Mouse (Mus musculus) hindbrain, postnatal 0 days (tissue): ENCODE measurements around the gene Exoc4. TPM values are rescaled to one million over a fixed set of nuclear protein-coding genes. Genes with fewer than 3 reads are reported as not detected.

Source experiments
- ATAC-seq: fragments of 200-750 bp; cut with Nextera tagmentation; 2 replicates; pipeline ENCODE4 v1.8.0; 2017; ENCODE audit warnings: mild to moderate bottlenecking, moderate TSS enrichment, moderate library complexity
- DNase-seq: peaks from one replicate; pipeline ENCODE4 v3.0.0-alpha.2; 2015; ENCODE audit warnings: low spot score
- H3K27ac ChIP-seq: fragments of 300-500 bp; sonication (generic); 2 replicates; pipeline ENCODE4 v1.5.1; 2014; ENCODE audit warnings: mild to moderate bottlenecking
- H3K27me3 ChIP-seq: fragments of 300-500 bp; sonication (generic); 2 replicates; pipeline ENCODE4 v1.6.1; 2014; ENCODE audit warnings: low read length, mixed read lengths; ENCODE audit not compliant: insufficient read depth
- H3K36me3 ChIP-seq: fragments of 300-500 bp; sonication (generic); 2 replicates; pipeline ENCODE4 v1.6.1; 2014; ENCODE audit warnings: low read length, mixed read lengths; ENCODE audit not compliant: insufficient read depth
- H3K4me1 ChIP-seq: fragments of 300-500 bp; sonication (generic); 2 replicates; pipeline ENCODE4 v1.6.1; 2014; ENCODE audit warnings: antibody characterized with exemption, low read length, mixed read lengths; ENCODE audit not compliant: insufficient read depth
- H3K4me2 ChIP-seq: fragments of 300-500 bp; sonication (generic); 2 replicates; pipeline ENCODE4 v1.6.1; 2014; ENCODE audit warnings: low read depth, mild to moderate bottlenecking, low read length, moderate library complexity, mixed read lengths
- H3K4me3 ChIP-seq: fragments of 300-500 bp; sonication (generic); 2 replicates; pipeline ENCODE4 v1.5.1; 2014; ENCODE audit warnings: low read length
- H3K9ac ChIP-seq: fragments of 300-500 bp; sonication (generic); replicated peaks from 2 replicates; pipeline ENCODE4 v1.6.1; 2014; ENCODE audit warnings: mild to moderate bottlenecking, low read length, moderate library complexity, mixed read lengths
- H3K9me3 ChIP-seq: fragments of 300-500 bp; sonication (generic); 2 replicates; pipeline ENCODE4 v1.6.1; 2016; ENCODE audit warnings: low read length, mixed read lengths
- CTCF ChIP-seq: IDR thresholded peaks from 2 replicates; pipeline ENCODE4 v1.5.1; 2016; ENCODE audit warnings: antibody characterized with exemption, control low read depth, low read depth
- WGBS: fragments of 180-500 bp; shearing (Covaris S2); extraction: QIAGEN DNeasy Blood & Tissue Kit; methylation state at CpG from one replicate; pipeline ENCODE4 v1.1.7; 2014; 5-methylcytosine and 5-hydroxymethylcytosine counted together
- polyA plus RNA-seq: library from polyadenylated mRNA; unstranded; fragments of >200 nt; fragmentation: Nextera tagmentation; extraction: Ambion mirVana; gene quantifications from 2 replicates; pipeline ENCODE4 v1.2.1, GENCODE M21; 2015
- total RNA-seq: library from RNA; depleted of rRNA; stranded (reverse); fragments of >200 nt; gene quantifications from 2 replicates; pipeline ENCODE4 v1.2.3, GENCODE M21; 2014

Exoc4 gene
- total and polyA plus RNA-seq, 2 experiments from 2014 or later = 30.0 to 70.6 TPM

DNA sequence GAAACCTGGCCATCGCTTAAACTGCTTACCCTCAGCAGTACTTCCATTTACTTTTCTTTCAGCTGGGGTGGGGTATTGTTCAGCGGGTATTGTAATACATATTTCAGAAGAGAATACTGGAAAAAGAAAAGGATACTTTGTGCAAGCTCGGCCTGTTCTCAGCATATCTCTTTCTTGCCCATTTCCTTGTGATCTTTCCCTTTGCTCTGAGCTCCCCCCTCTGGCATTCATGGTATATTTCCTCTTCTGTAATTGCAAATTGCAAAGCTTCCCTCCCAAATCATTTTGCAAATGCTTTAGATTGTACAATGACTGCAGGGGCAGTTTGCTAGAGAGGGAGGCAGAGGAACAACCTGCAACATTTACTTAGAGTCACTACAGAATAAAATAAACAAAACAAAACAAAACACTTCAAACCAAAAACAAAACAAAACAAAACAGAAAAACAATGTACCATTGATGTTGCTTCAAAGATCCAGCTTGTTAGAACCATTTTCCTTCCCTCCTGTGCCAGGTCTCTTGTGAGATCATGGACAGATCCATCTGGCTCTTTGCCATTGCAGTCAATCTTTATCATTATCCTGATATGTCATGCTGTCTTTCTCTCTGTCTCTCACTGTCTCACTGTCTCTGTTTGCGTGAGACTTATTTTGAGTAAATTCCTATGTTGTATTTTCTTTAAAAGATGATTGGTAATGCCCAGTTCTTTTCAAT is 156.8 kb downstream of the Exoc4 start:
- peak; percentile 72 for DNase-seq
- no peak overlapping the region for H3K4me2 ChIP-seq
- H3K36me3 ChIP-seq = no peaks in the 10 kb centered on the region
- WGBS = 48% methylated on average over 4 of the region's 4 CpGs
- ATAC-seq = no peak
- no peaks in the 10 kb centered on the region for H3K9me3 ChIP-seq
- H3K4me1 ChIP-seq = no peaks in the 10 kb centered on the region
- H3K9ac ChIP-seq = no peak overlapping the region
- H3K4me3 ChIP-seq = no peak overlapping the region
- no peak overlapping the region for H3K27ac ChIP-seq
- no peaks in the 10 kb centered on the region for H3K27me3 ChIP-seq
- TF ChIP-seq CTCF = peak; percentile 71

DNA sequence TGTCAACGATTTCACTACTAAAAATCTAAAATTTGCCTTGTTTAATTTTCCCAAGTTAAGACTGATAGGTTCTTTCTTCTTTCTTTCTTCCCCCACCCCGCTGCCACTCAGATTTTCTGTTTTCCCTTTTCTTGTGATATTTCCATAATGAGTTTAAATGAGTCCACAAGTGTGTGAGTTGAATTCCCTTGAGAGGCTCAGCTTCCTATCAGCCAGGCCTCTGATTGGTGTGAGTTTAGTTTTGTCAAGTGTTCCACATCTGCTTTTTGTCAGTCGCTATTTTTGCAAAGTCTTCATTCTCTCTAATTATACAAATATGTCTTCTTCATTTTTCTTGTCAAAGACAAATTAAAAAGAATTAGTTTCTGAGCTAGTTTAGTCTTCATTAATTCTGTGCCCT is 160.7 kb downstream of the Exoc4 start:
- H3K4me3 ChIP-seq = no peak overlapping the region
- 86% methylated on average over 3 of the region's 3 CpGs for WGBS
- H3K9ac ChIP-seq = no peak overlapping the region
- no peaks in the 10 kb centered on the region for H3K4me1 ChIP-seq
- H3K27me3 ChIP-seq = no peaks in the 10 kb centered on the region
- TF ChIP-seq CTCF = no peak
- ATAC-seq (no peak), DNase-seq (no peak)
- no peak overlapping the region for H3K4me2 ChIP-seq
- no peaks in the 10 kb centered on the region for H3K9me3 ChIP-seq
- H3K27ac ChIP-seq = no peak overlapping the region
- no peaks in the 10 kb centered on the region for H3K36me3 ChIP-seq

DNA sequence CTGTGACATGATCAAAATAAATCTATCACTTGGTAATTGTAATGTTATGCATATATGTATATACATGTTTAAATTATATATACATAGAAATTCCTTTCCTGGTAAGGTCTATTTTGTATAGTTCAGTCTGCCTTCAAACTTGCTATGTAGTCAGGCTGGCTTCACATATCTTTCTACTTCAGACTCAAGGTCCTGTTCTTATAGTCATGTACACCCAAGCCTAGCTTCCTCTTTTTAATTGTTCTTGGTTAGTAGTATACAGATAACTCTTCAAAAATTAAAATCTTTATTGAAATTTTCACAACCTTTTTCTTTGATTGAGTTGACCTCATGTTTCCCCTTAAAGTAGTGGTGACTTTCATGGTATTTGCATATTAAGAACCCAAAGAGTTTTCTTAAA is 176.1 kb downstream of the Exoc4 start:
- ATAC-seq = no peak
- no peaks in the 10 kb centered on the region for H3K36me3 ChIP-seq
- H3K4me3 ChIP-seq = no peak overlapping the region
- no peak for TF ChIP-seq CTCF
- no peak overlapping the region for H3K9ac ChIP-seq
- H3K4me2 ChIP-seq = no peak overlapping the region
- no peaks in the 10 kb centered on the region for H3K27me3 ChIP-seq
- no peak for DNase-seq
- no peaks in the 10 kb centered on the region for H3K4me1 ChIP-seq
- H3K27ac ChIP-seq = no peak overlapping the region
- H3K9me3 ChIP-seq = no peaks in the 10 kb centered on the region

DNA sequence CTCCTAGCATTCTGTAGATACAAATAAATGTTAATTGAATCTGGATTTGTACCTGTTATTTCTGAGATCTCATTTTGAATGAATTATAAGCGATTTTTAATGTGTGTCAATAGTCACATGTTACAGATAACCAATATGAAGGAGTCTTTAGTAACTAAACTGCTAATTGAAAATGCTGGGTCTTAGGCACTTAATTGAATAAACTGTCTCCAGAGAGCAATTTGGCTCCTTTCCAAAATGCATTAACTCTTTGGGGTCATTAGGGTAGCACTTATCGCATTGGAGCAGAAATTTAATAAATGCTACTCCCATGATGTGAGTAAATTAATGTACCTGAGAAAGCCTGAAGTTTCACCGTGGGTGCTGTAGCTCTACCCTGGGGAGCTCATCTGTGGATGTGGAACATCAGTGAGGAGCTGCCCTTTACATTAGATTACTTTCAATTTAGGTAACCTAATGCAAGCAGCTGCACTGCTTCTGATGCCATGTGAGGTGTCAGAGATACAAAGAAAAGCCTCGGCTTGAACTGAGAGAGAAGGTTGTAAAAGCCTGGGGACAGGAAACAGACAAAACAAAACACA is 182.4 kb downstream of the Exoc4 start:
- Histone ChIP-seq H3K9me3 (no peaks in the 10 kb centered on the region), H3K27ac (no peak overlapping the region), H3K27me3 (no peaks in the 10 kb centered on the region), H3K4me1 (peaks cover 3% of the 10 kb centered on the region; the same call in 1 of the 2 replicates), H3K9ac (no peak overlapping the region), H3K36me3 (no peaks in the 10 kb centered on the region), H3K4me3 (no peak overlapping the region), H3K4me2 (no peak overlapping the region)
- no peak for TF ChIP-seq CTCF
- WGBS = 39% methylated on average over 4 of the region's 4 CpGs
- DNase-seq (peak; percentile 70), ATAC-seq (peak; percentile 38; the same call in 1 of the 2 replicates)

DNA sequence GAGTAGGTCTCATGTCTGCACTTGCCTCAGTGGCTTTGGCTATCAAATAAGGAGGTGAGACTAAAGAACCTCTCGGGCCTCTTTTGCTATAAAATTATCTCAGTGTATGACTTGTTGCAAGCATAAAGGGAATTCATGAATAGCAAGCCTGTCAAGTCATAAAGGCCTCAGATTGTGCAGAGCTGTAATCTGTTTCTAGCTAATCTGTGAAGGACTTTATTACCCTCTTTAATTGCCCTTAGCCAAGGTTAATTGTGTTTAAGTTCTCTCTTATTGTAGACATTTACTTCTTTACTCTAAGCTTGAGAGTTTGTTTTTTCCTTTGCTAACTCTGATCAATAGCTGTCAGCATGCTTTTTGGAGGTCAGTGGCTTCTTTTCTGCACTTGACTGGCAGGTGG is 191.6 kb downstream of the Exoc4 start:
- no peak overlapping the region for H3K9ac ChIP-seq
- 82% methylated on average over 1 of the region's 1 CpGs for WGBS
- DNase-seq = no peak
- ATAC-seq = no peak
- no peaks in the 10 kb centered on the region for H3K27me3 ChIP-seq
- no peak for TF ChIP-seq CTCF
- H3K4me3 ChIP-seq = no peak overlapping the region
- H3K4me2 ChIP-seq = no peak overlapping the region
- H3K27ac ChIP-seq = no peak overlapping the region
- H3K4me1 ChIP-seq = no peaks in the 10 kb centered on the region
- H3K36me3 ChIP-seq = no peaks in the 10 kb centered on the region; the same call in 1 of the 2 replicates
- no peaks in the 10 kb centered on the region for H3K9me3 ChIP-seq

DNA sequence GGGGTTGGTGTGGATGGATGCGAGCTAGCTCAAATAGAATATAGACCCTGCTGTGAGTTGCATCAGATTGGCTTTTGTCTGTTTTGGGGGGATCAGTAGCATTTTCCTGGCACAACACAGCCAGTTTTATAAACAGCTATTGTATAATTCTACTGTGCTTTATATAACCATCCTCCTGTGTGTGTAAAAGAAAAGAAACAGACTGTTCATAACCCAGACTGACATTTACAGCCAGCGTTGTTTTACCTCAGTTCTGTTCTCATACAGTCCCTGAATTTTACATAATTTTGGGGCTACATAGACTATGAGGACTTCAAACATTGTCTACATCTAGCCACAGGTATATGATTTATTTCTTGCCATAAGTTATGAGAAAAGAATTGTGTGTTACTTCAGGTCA is 204.9 kb downstream of the Exoc4 start:
- no peak overlapping the region for H3K27ac ChIP-seq
- no peaks in the 10 kb centered on the region for H3K9me3 ChIP-seq
- H3K4me1 ChIP-seq = no peaks in the 10 kb centered on the region
- no peak overlapping the region for H3K4me2 ChIP-seq
- H3K4me3 ChIP-seq = no peak overlapping the region
- DNase-seq (no peak), ATAC-seq (no peak)
- H3K9ac ChIP-seq = no peak overlapping the region
- H3K27me3 ChIP-seq = no peaks in the 10 kb centered on the region
- H3K36me3 ChIP-seq = no peaks in the 10 kb centered on the region
- TF ChIP-seq CTCF = no peak
- WGBS = 60% methylated on average over 2 of the region's 2 CpGs

DNA sequence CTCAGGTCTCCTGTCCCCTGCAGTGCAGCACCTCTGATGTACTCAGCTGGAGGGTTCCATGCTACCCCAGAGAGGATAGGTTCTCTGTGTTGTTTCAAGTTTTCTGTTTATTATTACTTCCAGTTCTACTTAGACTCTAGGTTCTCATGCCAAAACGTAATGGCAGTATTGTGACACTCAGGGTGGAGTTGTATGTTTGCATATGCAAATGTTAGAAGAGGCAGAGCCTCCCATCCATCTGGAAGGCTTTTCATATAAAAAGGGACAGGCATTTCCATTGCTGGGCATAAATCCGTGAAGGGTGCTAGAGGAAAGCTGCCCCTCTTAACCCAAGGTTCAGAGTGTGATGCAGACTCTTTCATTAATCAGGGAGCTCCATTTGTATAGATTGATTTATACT is 205.5 kb downstream of the Exoc4 start:
- no peak for DNase-seq
- H3K27ac ChIP-seq = no peak overlapping the region
- H3K9ac ChIP-seq = no peak overlapping the region
- ATAC-seq = no peak
- no peaks in the 10 kb centered on the region for H3K36me3 ChIP-seq
- H3K4me1 ChIP-seq = no peaks in the 10 kb centered on the region
- no peaks in the 10 kb centered on the region for H3K9me3 ChIP-seq
- H3K27me3 ChIP-seq = no peaks in the 10 kb centered on the region
- no peak for TF ChIP-seq CTCF
- no peak overlapping the region for H3K4me3 ChIP-seq
- WGBS = 42% methylated on average over 2 of the region's 2 CpGs
- H3K4me2 ChIP-seq = no peak overlapping the region
